Mouse (Mus musculus) left cerebral cortex, adult 9 months (tissue): ENCODE results near the gene Gpx4.

Source experiments
- DNase-seq, 2 experiments: peaks; one replicate each; pipeline ENCODE4 v3.0.0; 2022; ENCODE audit warnings: low spot score in 2 of 2

Gpx4 gene

GRCm38 (mm10) chr10:80047041-80047565 is at the start of gene Gpx4:
Gpx4 (plus strand) TSS chr10:80047166.
- DNase-seq: no peak

GRCm38 (mm10) chr10:79997819-79998218 is 49.1 kb upstream of the Gpx4 start:
- DNase-seq: no peak

- DNase-seq: no peak
Observed at GRCm38 (mm10) chr10:80001945-80002344, 45.0 kb upstream of the Gpx4 start.

- no peak for DNase-seq
Observed at GRCm38 (mm10) chr10:80002829-80003228, 44.1 kb upstream of the Gpx4 start.

- no peak for DNase-seq
Observed at GRCm38 (mm10) chr10:80003374-80004232, 43.4 kb upstream of the Gpx4 start.

GRCm38 (mm10) chr10:80004233-80004705 is 42.7 kb upstream of the Gpx4 start:
- DNase-seq: no peak

GRCm38 (mm10) chr10:80011740-80012139 is 35.2 kb upstream of the Gpx4 start:
- DNase-seq: no peak

- no peak for DNase-seq
Observed at GRCm38 (mm10) chr10:80013609-80014008, 33.4 kb upstream of the Gpx4 start.

- DNase-seq: no peak
Observed at GRCm38 (mm10) chr10:80014484-80015290, 32.3 kb upstream of the Gpx4 start.

GRCm38 (mm10) chr10:80015583-80015982 is 31.4 kb upstream of the Gpx4 start:
- DNase-seq: no peak

GRCm38 (mm10) chr10:80016511-80016910 is 30.5 kb upstream of the Gpx4 start, which contains the start of gene Arhgap45:
Arhgap45 (plus strand) TSS chr10:80016653.
- DNase-seq: peak in 1 of 2 experiments; percentile 30

GRCm38 (mm10) chr10:80016931-80017330 is 30.0 kb upstream of the Gpx4 start:
- DNase-seq: no peak

- peak in 1 of 2 experiments; percentile 40 for DNase-seq
Observed at GRCm38 (mm10) chr10:80017361-80017760, 29.6 kb upstream of the Gpx4 start.

- DNase-seq: no peak
Observed at GRCm38 (mm10) chr10:80017771-80018170, 29.2 kb upstream of the Gpx4 start.

GRCm38 (mm10) chr10:80018739-80019297 is 28.1 kb upstream of the Gpx4 start:
- DNase-seq: peak in 1 of 2 experiments; percentile 35

GRCm38 (mm10) chr10:80019471-80020131 is 27.4 kb upstream of the Gpx4 start:
- no peak for DNase-seq

- DNase-seq: no peak
Observed at GRCm38 (mm10) chr10:80020191-80020590, 26.8 kb upstream of the Gpx4 start.

GRCm38 (mm10) chr10:80020603-80021319 is 26.2 kb upstream of the Gpx4 start:
- no peak for DNase-seq

- DNase-seq: no peak
Observed at GRCm38 (mm10) chr10:80021320-80021641, 25.7 kb upstream of the Gpx4 start.

GRCm38 (mm10) chr10:80022164-80022563 is 24.8 kb upstream of the Gpx4 start:
- no peak for DNase-seq

- DNase-seq: no peak
Observed at GRCm38 (mm10) chr10:80022806-80023205, 24.2 kb upstream of the Gpx4 start.
